Mouse (Mus musculus): ENCODE results near the gene Olfr356. TPM values are rescaled to one million over a fixed set of nuclear protein-coding genes. Genes with fewer than 3 reads are reported as not detected.

The Olfr356 gene
- not detected in 2 replicates for polyA plus RNA-seq (2015; fragmentation: Nextera tagmentation; extraction: Ambion mirVana)

- no peaks in the 10 kb centered on the region for H3K36me3 ChIP-seq
- no peak within 1 kb of the TSS for H3K9ac ChIP-seq
- H3K4me3 ChIP-seq (replicated peaks), result no peak within 1 kb of the TSS
- no peak for ATAC-seq
- WGBS, result 90% methylated on average over 2 of the region's 2 CpGs
- no peaks in the 10 kb centered on the region for H3K4me1 ChIP-seq (replicated peaks)
- H3K9me3 ChIP-seq, result no peaks in the 10 kb centered on the region
- no peak within 1 kb of the TSS for H3K27ac ChIP-seq
- no peaks in the 10 kb centered on the region for H3K27me3 ChIP-seq (replicated peaks)
- no peak within 1 kb of the TSS for H3K4me2 ChIP-seq (replicated peaks)
Measured at GRCm38 (mm10) chr2:36936821-36937220, at the start of gene Olfr356. Gene Olfr356 (plus strand): TSS chr2:36937121.

GRCm38 (mm10) chr2:36892836-36893235 lies 44.1 kb upstream of the Olfr356 start, which contains the start of gene Olfr353:
Gene Olfr353 (minus strand): TSS chr2:36892936.
- no peak within 1 kb of the TSS for H3K27ac ChIP-seq
- H3K36me3 ChIP-seq, result no peaks in the 10 kb centered on the region
- H3K9ac ChIP-seq, result no peak within 1 kb of the TSS
- H3K4me3 ChIP-seq (replicated peaks), result no peak within 1 kb of the TSS
- no peak within 1 kb of the TSS for H3K4me2 ChIP-seq (replicated peaks)
- ATAC-seq, result no peak
- H3K4me1 ChIP-seq (replicated peaks), result no peaks in the 10 kb centered on the region
- H3K9me3 ChIP-seq, result no peaks in the 10 kb centered on the region
- no peaks in the 10 kb centered on the region for H3K27me3 ChIP-seq (replicated peaks)

GRCm38 (mm10) chr2:36897114-36897513 lies 39.8 kb upstream of the Olfr356 start:
- H3K9me3 ChIP-seq, result no peaks in the 10 kb centered on the region
- no peaks in the 10 kb centered on the region for H3K4me1 ChIP-seq (replicated peaks)
- no peak overlapping the region for H3K9ac ChIP-seq
- no peaks in the 10 kb centered on the region for H3K27me3 ChIP-seq (replicated peaks)
- H3K27ac ChIP-seq, result no peak overlapping the region
- H3K4me3 ChIP-seq (replicated peaks), result no peak overlapping the region
- H3K36me3 ChIP-seq, result no peaks in the 10 kb centered on the region
- no peak overlapping the region for H3K4me2 ChIP-seq (replicated peaks)
- no peak for ATAC-seq

GRCm38 (mm10) chr2:36905380-36905779 lies 31.5 kb upstream of the Olfr356 start, which contains the start of gene Olfr354:
Gene Olfr354 (plus strand): TSS chr2:36905680.
- Histone ChIP-seq H3K9me3 (no peaks in the 10 kb centered on the region), H3K9ac (no peak within 1 kb of the TSS), H3K27me3 (replicated peaks) (no peaks in the 10 kb centered on the region), H3K27ac (no peak within 1 kb of the TSS), H3K36me3 (no peaks in the 10 kb centered on the region), H3K4me3 (replicated peaks) (no peak within 1 kb of the TSS), H3K4me2 (replicated peaks) (no peak within 1 kb of the TSS), H3K4me1 (replicated peaks) (no peaks in the 10 kb centered on the region)
- no peak for ATAC-seq

- ATAC-seq, result no peak
- Histone ChIP-seq H3K4me3 (replicated peaks) (no peak within 1 kb of the TSS), H3K4me1 (replicated peaks) (no peaks in the 10 kb centered on the region), H3K9ac (no peak within 1 kb of the TSS), H3K36me3 (no peaks in the 10 kb centered on the region), H3K4me2 (replicated peaks) (no peak within 1 kb of the TSS), H3K9me3 (no peaks in the 10 kb centered on the region), H3K27ac (no peak within 1 kb of the TSS), H3K27me3 (replicated peaks) (no peaks in the 10 kb centered on the region)
Measured at GRCm38 (mm10) chr2:36928797-36929196, 8.1 kb upstream of the Olfr356 start, which contains the start of gene Olfr355. Gene Olfr355 (minus strand): TSS chr2:36928897.

Other genes with a start within 250 kb of the Olfr356 start
- gene Olfr347, start 205.2 kb upstream of the Olfr356 start, polyA plus RNA-seq (2015; fragmentation: Nextera tagmentation; extraction: Ambion mirVana), result not detected in 2 replicates
- not detected in 2 replicates for gene Olfr348, start 152.8 kb upstream of the Olfr356 start, polyA plus RNA-seq (2015; fragmentation: Nextera tagmentation; extraction: Ambion mirVana)
- gene Olfr50, start 146.6 kb upstream of the Olfr356 start, polyA plus RNA-seq (2015; fragmentation: Nextera tagmentation; extraction: Ambion mirVana), result not detected in 2 replicates
- not detected in 2 replicates for gene Olfr3, start 120.1 kb upstream of the Olfr356 start, polyA plus RNA-seq (2015; fragmentation: Nextera tagmentation; extraction: Ambion mirVana)
- not detected in 2 replicates for gene Olfr350, start 90.8 kb upstream of the Olfr356 start, polyA plus RNA-seq (2015; fragmentation: Nextera tagmentation; extraction: Ambion mirVana)
- not detected in 2 replicates for gene Olfr351, start 74.5 kb upstream of the Olfr356 start, polyA plus RNA-seq (2015; fragmentation: Nextera tagmentation; extraction: Ambion mirVana)
- gene Olfr352, start 68.7 kb upstream of the Olfr356 start, polyA plus RNA-seq (2015; fragmentation: Nextera tagmentation; extraction: Ambion mirVana), result not detected in 2 replicates
- not detected in 2 replicates for gene Olfr353, start 44.2 kb upstream of the Olfr356 start, polyA plus RNA-seq (2015; fragmentation: Nextera tagmentation; extraction: Ambion mirVana)
- gene Olfr354, start 31.4 kb upstream of the Olfr356 start, polyA plus RNA-seq (2015; fragmentation: Nextera tagmentation; extraction: Ambion mirVana), result not detected in 2 replicates
- gene Olfr355, start 8.2 kb upstream of the Olfr356 start, polyA plus RNA-seq (2015; fragmentation: Nextera tagmentation; extraction: Ambion mirVana), result not detected in 2 replicates
- gene Olfr357, start 56.7 kb downstream of the Olfr356 start, polyA plus RNA-seq (2015; fragmentation: Nextera tagmentation; extraction: Ambion mirVana), result not detected in 2 replicates
- not detected in 2 replicates for gene Olfr358, start 72.2 kb downstream of the Olfr356 start, polyA plus RNA-seq (2015; fragmentation: Nextera tagmentation; extraction: Ambion mirVana)
- not detected in 2 replicates for gene Olfr360, start 128.6 kb downstream of the Olfr356 start, polyA plus RNA-seq (2015; fragmentation: Nextera tagmentation; extraction: Ambion mirVana)
- gene Olfr361, start 152.2 kb downstream of the Olfr356 start, polyA plus RNA-seq (2015; fragmentation: Nextera tagmentation; extraction: Ambion mirVana), result not detected in 2 replicates
- gene Olfr362, start 180.8 kb downstream of the Olfr356 start, polyA plus RNA-seq (2015; fragmentation: Nextera tagmentation; extraction: Ambion mirVana), result not detected in 2 replicates
- not detected in 2 replicates for gene Olfr364-ps1, start 202.2 kb downstream of the Olfr356 start, polyA plus RNA-seq (2015; fragmentation: Nextera tagmentation; extraction: Ambion mirVana)

Data from intestine, embryonic 15.5 days (tissue).